8 mouse cellular contexts compared by ENCODE assay signal in genomic region chrX:122396781-122397581, GRCm38 (mm10). TPM values are rescaled to one million over a fixed set of nuclear protein-coding genes. Genes with fewer than 3 reads are reported as not detected.
DNase-seq lines count a peak whose midpoint lies in the region; ATAC-seq and TF ChIP-seq lines count a peak whose summit lies in the region.

TSS of gene Nap1l3 (minus strand) at chrX:122397401.

- peak; percentile 99 for ATAC-seq in hindbrain, embryonic 11.5 days (ENCODE audit: low FRiP score)
- ATAC-seq in lung, embryonic 14.5 days (ENCODE audit: insufficient read depth): peak; percentile 98

- peak; percentile 33 for DNase-seq in WW6 (ENCODE audit: low read depth, low spot score)
- DNase-seq in cerebellum, postnatal 25 days: peak; percentile 75 to 82
- peak; percentile 68 to 69 for DNase-seq in frontal cortex, postnatal 10 days (ENCODE audit: low spot score in 2 of 2)
- DNase-seq in hindbrain, embryonic 11.5 days (ENCODE audit: low spot score): peak; percentile 67
- DNase-seq in layer of hippocampus, adult 9-10 months (ENCODE audit: low spot score): peak; percentile 54
- peak; percentile 70 for DNase-seq in lung, embryonic 14.5 days
- DNase-seq in ovary, adult 18-20 months (ENCODE audit: low spot score): peak; percentile 65
- peak; percentile 3 for DNase-seq in thymus, postnatal 14 days

- peak within 1 kb of the TSS; percentile 50 for H3K4me3 ChIP-seq in hindbrain, embryonic 11.5 days (ENCODE audit: low read depth, low read length)
- peak within 1 kb of the TSS; percentile 48 for H3K4me3 ChIP-seq in lung, embryonic 14.5 days (ENCODE audit: low read depth, low read length)

- H3K27ac ChIP-seq in hindbrain, embryonic 11.5 days (ENCODE audit: low read depth, low read length): peak within 1 kb of the TSS; percentile 58; the same call in 1 of the 2 replicates
- no peak within 1 kb of the TSS for H3K27ac ChIP-seq in lung, embryonic 14.5 days (ENCODE audit: low read depth)

- H3K9me3 ChIP-seq in hindbrain, embryonic 11.5 days (ENCODE audit: control insufficient read depth, low read length): no peaks in the 10 kb centered on the region
- no peaks in the 10 kb centered on the region for H3K9me3 ChIP-seq in lung, embryonic 14.5 days (ENCODE audit: low read depth, low read length)

- H3K4me2 ChIP-seq in hindbrain, embryonic 11.5 days (replicated peaks; ENCODE audit: low read depth, low read length): peak within 1 kb of the TSS; percentile 44
- peak within 1 kb of the TSS; percentile 63 for H3K4me2 ChIP-seq in lung, embryonic 14.5 days

- H3K27me3 ChIP-seq in hindbrain, embryonic 11.5 days (ENCODE audit: control insufficient read depth, insufficient read depth, low read length): no peaks in the 10 kb centered on the region
- no peaks in the 10 kb centered on the region for H3K27me3 ChIP-seq in lung, embryonic 14.5 days (ENCODE audit: insufficient read depth, low read length)

- H3K36me3 ChIP-seq in hindbrain, embryonic 11.5 days (ENCODE audit: control insufficient read depth, insufficient read depth, low read length): no peaks in the 10 kb centered on the region
- H3K36me3 ChIP-seq in lung, embryonic 14.5 days (ENCODE audit: insufficient read depth): no peaks in the 10 kb centered on the region

- no peaks in the 10 kb centered on the region for H3K4me1 ChIP-seq in hindbrain, embryonic 11.5 days (replicated peaks; ENCODE audit: control insufficient read depth, insufficient read depth, low read length)
- H3K4me1 ChIP-seq in lung, embryonic 14.5 days (ENCODE audit: insufficient read depth): no peaks in the 10 kb centered on the region

- no peak for TF ChIP-seq CTCF in lung, embryonic 14.5 days (IDR thresholded peaks at IDR 0.05; ENCODE audit: low read depth)

- peak within 1 kb of the TSS; percentile 37 for H3K9ac ChIP-seq in hindbrain, embryonic 11.5 days (ENCODE audit: low read depth, low read length)
- H3K9ac ChIP-seq in lung, embryonic 14.5 days: peak within 1 kb of the TSS; percentile 34; the same call in 1 of the 2 replicates

- WGBS in hindbrain, embryonic 11.5 days: 10% methylated on average over 29 of the region's 39 CpGs
- WGBS in lung, embryonic 14.5 days: 7% methylated on average over 36 of the region's 39 CpGs

RNA-seq across cellular contexts. Expression of gene Nap1l3, which starts in this region (rescaled TPM):
- 10.8 and 13.6 TPM in 2 replicates for polyA plus RNA-seq in hindbrain, embryonic 11.5 days (2014; fragmentation: Nextera tagmentation; extraction: Ambion mirVana)
- polyA plus RNA-seq in lung, embryonic 14.5 days (2014; fragmentation: Nextera tagmentation; extraction: Ambion mirVana): 2.0 and 2.3 TPM in 2 replicates

Comparison
In these comparisons a context has a peak if more than half of its experiments do, and no peak if none do; other contexts are left out.
1. DNase-seq: peak in every context shown above with its lines; median percentile 78 in cerebellum, postnatal 25 days; 70 in lung, embryonic 14.5 days; 68 in frontal cortex, postnatal 10 days; 67 in hindbrain, embryonic 11.5 days; 65 in ovary, adult 18-20 months; 54 in layer of hippocampus, adult 9-10 months; 33 in WW6; 3 in thymus, postnatal 14 days.